Mouse (Mus musculus) lung, adult 2 months (tissue): Measurements from ENCODE around the gene Gm21885. TPM values are rescaled to one million over a fixed set of nuclear protein-coding genes. Genes with fewer than 3 reads are reported as not detected.
"Not testable (repeated sequence)": the region's sequence is repeated elsewhere in the genome, so short reads cannot be mapped to it uniquely, and the experiment has no call there.

ENCODE experiments used
- DNase-seq: peaks from one replicate; pipeline ENCODE4 v3.0.0; 2022
- H3K4me1 ChIP-seq: fragments of 200-500 bp; 2 replicates; pipeline ENCODE4 v1.6.1; 2011; ENCODE audit warnings: low read length; ENCODE audit not compliant: control insufficient read depth, insufficient read depth
- H3K4me3 ChIP-seq: fragments of 200-500 bp; replicated peaks from 2 replicates; pipeline ENCODE3; 2011; ENCODE audit warnings: low read depth, mild to moderate bottlenecking, control low read depth, low read length; ENCODE audit errors: extremely low read depth
- CTCF ChIP-seq: fragments of 200-500 bp; IDR thresholded peaks from 2 replicates; pipeline ENCODE4 v1.5.1; 2011; ENCODE audit warnings: mild to moderate bottlenecking, low read length, control low read depth; ENCODE audit not compliant: insufficient read depth
- POLR2A ChIP-seq: fragments of 200-500 bp; IDR thresholded peaks from 2 replicates; pipeline ENCODE4 v1.6.1; 2011; ENCODE audit warnings: low read depth, mild to moderate bottlenecking, control low read depth, low read length, borderline replicate concordance; ENCODE audit errors: extremely low read depth
- WGBS: fragments of 180-500 bp; shearing (Covaris S2); methylation state at CpG from one replicate; pipeline ENCODE4 v1.1.7; 2018; 5-methylcytosine and 5-hydroxymethylcytosine counted together
- polyA plus RNA-seq: library from polyadenylated mRNA; depleted of rRNA; stranded (reverse); fragments of >200 nt; gene quantifications from 2 replicates; pipeline ENCODE4 v1.2.3, GENCODE M21; 2012

Gm21885 gene
- polyA plus RNA-seq, 1 experiment, result not detected

DNA sequence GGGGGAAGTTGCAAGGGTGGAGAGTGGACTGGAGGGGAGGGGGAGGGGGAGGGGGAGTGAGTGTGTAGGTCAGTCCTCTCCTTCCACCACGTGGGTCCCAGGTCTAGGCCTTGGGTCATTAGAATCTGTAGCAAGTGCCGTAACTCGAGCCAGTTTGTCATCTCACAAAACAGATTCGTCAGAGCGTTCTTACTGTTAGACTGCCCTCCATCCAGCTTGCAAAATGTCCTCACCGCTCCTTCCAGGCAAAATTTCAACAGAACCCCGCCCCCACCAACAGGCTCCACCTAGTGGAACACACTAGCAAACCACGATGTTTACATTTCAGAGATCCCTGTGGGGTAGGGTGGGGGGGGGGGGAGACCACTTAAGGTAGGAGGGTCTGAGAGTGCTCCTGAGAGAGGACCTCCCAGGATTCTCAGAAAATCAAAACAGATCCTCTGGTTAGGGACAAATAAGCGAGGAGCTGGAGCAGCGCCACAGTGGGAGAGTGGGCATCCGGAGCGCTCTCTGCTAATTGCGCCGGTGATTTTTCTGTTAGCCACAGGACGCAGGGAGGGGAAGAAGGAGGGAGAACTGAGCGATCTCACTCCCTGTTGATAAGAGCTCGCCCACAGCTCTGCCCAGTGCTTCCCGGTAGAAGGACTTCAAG lies 16.4 kb upstream of the Gm21885 start:
- peak; percentile 56 for DNase-seq
- 1% methylated on average over 18 of the region's 18 CpGs for WGBS
- Histone ChIP-seq H3K4me3 (peak overlapping the region; percentile 35), H3K4me1 (peaks cover 4% of the 10 kb centered on the region)
- peak; percentile 15; the same call in 1 of the 2 replicates for TF ChIP-seq CTCF
- TF ChIP-seq POLR2A, result peak; percentile 23; the same call in 1 of the 2 replicates

GRCm38 (mm10) chr11:94266155-94266554 lies 15.5 kb upstream of the Gm21885 start:
- H3K4me3 ChIP-seq, H3K4me1 ChIP-seq, DNase-seq: not testable (repeated sequence)
- WGBS, result 59% methylated on average over 3 of the region's 3 CpGs

GRCm38 (mm10) chr11:94268761-94269160 lies 12.9 kb upstream of the Gm21885 start:
- DNase-seq, result no peak
- H3K4me3 ChIP-seq, result no peak overlapping the region
- H3K4me1 ChIP-seq, result peaks cover 4% of the 10 kb centered on the region
- no peak for TF ChIP-seq POLR2A
- no peak for TF ChIP-seq CTCF

- Histone ChIP-seq H3K4me1 (peaks cover 4% of the 10 kb centered on the region), H3K4me3 (no peak overlapping the region)
- 75% methylated on average over 7 of the region's 7 CpGs for WGBS
- TF ChIP-seq CTCF, result no peak
- no peak for TF ChIP-seq POLR2A
- DNase-seq, result no peak
Measured at GRCm38 (mm10) chr11:94269906-94270305, 11.8 kb upstream of the Gm21885 start.

DNA sequence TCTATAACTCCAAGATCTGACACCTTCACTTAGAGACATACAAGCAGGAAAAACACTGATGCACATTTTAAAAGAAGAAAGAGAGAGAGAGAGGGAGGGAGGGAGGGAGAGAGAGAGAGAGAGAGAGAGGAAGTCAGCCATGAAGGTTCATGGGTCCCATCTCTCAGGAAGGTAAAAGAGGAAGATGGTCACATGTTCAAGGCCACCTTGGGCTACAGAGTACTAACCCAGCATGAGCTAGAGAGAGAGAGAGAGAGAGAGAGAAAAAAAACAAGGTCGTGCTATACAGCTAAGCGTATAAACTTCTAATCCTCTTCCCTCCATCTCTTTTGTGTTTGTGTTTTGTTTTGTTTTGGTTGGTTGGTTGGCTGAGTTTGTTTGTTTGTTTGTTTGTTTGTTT lies 10.7 kb upstream of the Gm21885 start:
- Histone ChIP-seq H3K4me3 (no peak overlapping the region), H3K4me1 (0 out of 2 replicates have a peak, but pooled peaks cover 3% of the 10 kb centered on the region)
- no peak for DNase-seq
- 86% methylated on average over 2 of the region's 2 CpGs for WGBS
- TF ChIP-seq POLR2A, result no peak
- TF ChIP-seq CTCF, result no peak

- TF ChIP-seq POLR2A (no peak), CTCF (no peak)
- Histone ChIP-seq H3K4me1 (no peaks in the 10 kb centered on the region), H3K4me3 (no peak overlapping the region)
- no peak for DNase-seq
- WGBS, result 88% methylated on average over 21 of the region's 21 CpGs
Measured at GRCm38 (mm10) chr11:94272960-94273927, 8.4 kb upstream of the Gm21885 start.

GRCm38 (mm10) chr11:94274206-94274867 lies 7.3 kb upstream of the Gm21885 start:
- no peaks in the 10 kb centered on the region for H3K4me1 ChIP-seq
- no peak overlapping the region for H3K4me3 ChIP-seq
- WGBS, result 84% methylated on average over 10 of the region's 10 CpGs
- TF ChIP-seq CTCF (no peak), POLR2A (no peak)
- no peak for DNase-seq

- no peak for DNase-seq
- H3K4me1 ChIP-seq, result no peaks in the 10 kb centered on the region
- H3K4me3 ChIP-seq, result no peak overlapping the region
- TF ChIP-seq POLR2A, result no peak
- TF ChIP-seq CTCF, result no peak
- 66% methylated on average over 7 of the region's 7 CpGs for WGBS
Measured at GRCm38 (mm10) chr11:94275226-94275625, 6.4 kb upstream of the Gm21885 start.

DNA sequence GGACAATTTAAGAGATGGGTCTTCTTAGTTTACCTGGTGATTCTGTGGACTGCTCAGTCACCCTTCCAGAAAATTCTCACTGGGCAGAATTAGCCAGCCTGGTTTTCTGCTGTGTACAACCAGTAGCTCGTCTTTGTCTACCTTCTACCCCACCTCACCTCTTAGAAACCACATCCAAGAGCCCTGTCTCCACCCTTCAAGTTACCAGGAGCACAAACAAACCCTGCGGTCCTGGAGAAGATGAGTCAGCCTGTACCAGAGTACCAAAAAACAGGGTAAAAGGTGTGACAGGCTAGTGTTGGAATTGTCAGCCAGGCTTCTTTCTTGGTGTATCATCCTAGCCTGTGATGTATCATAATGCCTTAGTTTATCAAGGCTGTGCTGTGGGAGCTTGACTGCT lies 6.0 kb upstream of the Gm21885 start:
- Histone ChIP-seq H3K4me1 (no peaks in the 10 kb centered on the region), H3K4me3 (no peak overlapping the region)
- no peak for TF ChIP-seq POLR2A
- no peak for TF ChIP-seq CTCF
- DNase-seq, result no peak
- 62% methylated on average over 2 of the region's 2 CpGs for WGBS
